Mouse (Mus musculus): ENCODE data around the gene Mns1. TPM values are rescaled to one million over a fixed set of nuclear protein-coding genes. Genes with fewer than 3 reads are reported as not detected.

Mns1 gene
- polyA plus RNA-seq, 1 experiment from 2014 or later, result 6.4 TPM

GRCm38 (mm10) chr9:72488523-72488922, 50.7 kb downstream of the Mns1 start:
- Histone ChIP-seq H3K27ac (replicated peaks) (no peak overlapping the region), H3K27me3 (replicated peaks) (no peaks in the 10 kb centered on the region), H3K4me1 (peaks cover 16% of the 10 kb centered on the region), H3K9me3 (replicated peaks) (no peaks in the 10 kb centered on the region), H3K9ac (replicated peaks) (no peak overlapping the region), H3K4me3 (replicated peaks) (no peak overlapping the region), H3K4me2 (no peak overlapping the region), H3K36me3 (no peaks in the 10 kb centered on the region; the same call in 1 of the 2 replicates)
- ATAC-seq (ENCODE audit: low FRiP score), result no peak

GRCm38 (mm10) chr9:72489131-72489530, 51.3 kb downstream of the Mns1 start:
- no peak overlapping the region for H3K9ac ChIP-seq (replicated peaks)
- no peak overlapping the region for H3K4me3 ChIP-seq (replicated peaks)
- no peak overlapping the region for H3K4me2 ChIP-seq
- H3K27ac ChIP-seq (replicated peaks), result no peak overlapping the region
- no peaks in the 10 kb centered on the region; the same call in 1 of the 2 replicates for H3K36me3 ChIP-seq
- H3K4me1 ChIP-seq, result peaks cover 16% of the 10 kb centered on the region
- 96% methylated on average over 5 of the region's 5 CpGs for WGBS
- no peaks in the 10 kb centered on the region for H3K27me3 ChIP-seq (replicated peaks)
- ATAC-seq (ENCODE audit: low FRiP score), result no peak
- no peaks in the 10 kb centered on the region for H3K9me3 ChIP-seq (replicated peaks)

- under 1% methylated on average over 32 of the region's 32 CpGs for WGBS
- Histone ChIP-seq H3K36me3 (no peaks in the 10 kb centered on the region; the same call in 1 of the 2 replicates), H3K9ac (replicated peaks) (peak overlapping the region; percentile 60), H3K4me1 (peaks cover 16% of the 10 kb centered on the region), H3K4me2 (peak overlapping the region; percentile 79), H3K27ac (replicated peaks) (peak overlapping the region; percentile 87), H3K4me3 (replicated peaks) (peak overlapping the region; percentile 74), H3K27me3 (replicated peaks) (no peaks in the 10 kb centered on the region), H3K9me3 (replicated peaks) (no peaks in the 10 kb centered on the region)
- ATAC-seq (ENCODE audit: low FRiP score), result peak; percentile 95
Measured at GRCm38 (mm10) chr9:72491559-72492193, 53.9 kb downstream of the Mns1 start.

GRCm38 (mm10) chr9:72492194-72492565, 54.4 kb downstream of the Mns1 start, which contains the start of gene Tex9:
TSS of gene Tex9 (minus strand) at chr9:72492212.
- peaks cover 16% of the 10 kb centered on the region for H3K4me1 ChIP-seq
- WGBS, result 7% methylated on average over 6 of the region's 6 CpGs
- H3K4me3 ChIP-seq (replicated peaks), result peak within 1 kb of the TSS; percentile 74
- peak within 1 kb of the TSS; percentile 60 for H3K9ac ChIP-seq (replicated peaks)
- no peaks in the 10 kb centered on the region for H3K9me3 ChIP-seq (replicated peaks)
- no peaks in the 10 kb centered on the region; the same call in 1 of the 2 replicates for H3K36me3 ChIP-seq
- ATAC-seq (ENCODE audit: low FRiP score), result peak; percentile 56; the same call in 1 of the 2 replicates
- H3K27me3 ChIP-seq (replicated peaks), result no peaks in the 10 kb centered on the region
- H3K27ac ChIP-seq (replicated peaks), result peak within 1 kb of the TSS; percentile 87
- H3K4me2 ChIP-seq, result peak within 1 kb of the TSS; percentile 79

GRCm38 (mm10) chr9:72493465-72493864, 55.7 kb downstream of the Mns1 start:
- no peak overlapping the region for H3K4me3 ChIP-seq (replicated peaks)
- H3K4me2 ChIP-seq, result no peak overlapping the region
- no peaks in the 10 kb centered on the region for H3K36me3 ChIP-seq
- no peak overlapping the region for H3K9ac ChIP-seq (replicated peaks)
- peaks cover 16% of the 10 kb centered on the region for H3K4me1 ChIP-seq
- no peaks in the 10 kb centered on the region for H3K27me3 ChIP-seq (replicated peaks)
- no peak for ATAC-seq (ENCODE audit: low FRiP score)
- no peak overlapping the region for H3K27ac ChIP-seq (replicated peaks)
- 93% methylated on average over 2 of the region's 2 CpGs for WGBS
- H3K9me3 ChIP-seq (replicated peaks), result no peaks in the 10 kb centered on the region

GRCm38 (mm10) chr9:72493984-72494685, 56.3 kb downstream of the Mns1 start:
- no peak overlapping the region for H3K4me2 ChIP-seq
- WGBS, result 83% methylated on average over 3 of the region's 3 CpGs
- H3K27me3 ChIP-seq (replicated peaks), result no peaks in the 10 kb centered on the region
- H3K9me3 ChIP-seq (replicated peaks), result no peaks in the 10 kb centered on the region
- H3K36me3 ChIP-seq, result no peaks in the 10 kb centered on the region
- no peak overlapping the region for H3K4me3 ChIP-seq (replicated peaks)
- ATAC-seq (ENCODE audit: low FRiP score), result no peak
- no peak overlapping the region for H3K9ac ChIP-seq (replicated peaks)
- H3K27ac ChIP-seq (replicated peaks), result no peak overlapping the region
- peaks cover 16% of the 10 kb centered on the region for H3K4me1 ChIP-seq

DNA sequence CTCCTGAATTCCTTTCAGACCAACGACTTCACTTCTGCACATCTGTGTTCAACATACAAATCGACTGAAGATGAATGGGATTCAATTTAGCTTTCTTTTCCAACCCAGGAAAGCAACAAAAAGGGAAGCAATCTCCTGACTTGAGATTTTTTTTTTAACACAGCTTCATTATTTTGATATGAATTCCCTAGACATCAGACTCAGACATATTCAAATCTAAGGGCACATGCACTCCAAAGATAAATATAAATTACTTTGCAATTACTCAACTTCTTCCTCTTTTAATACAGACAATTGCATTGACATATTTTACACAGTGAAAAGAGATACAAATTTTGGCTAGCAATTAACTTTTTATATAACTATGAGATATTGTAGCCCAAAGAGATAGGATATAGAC, 58.9 kb downstream of the Mns1 start:
- Histone ChIP-seq H3K4me3 (replicated peaks) (no peak overlapping the region), H3K4me1 (peaks cover 6% of the 10 kb centered on the region), H3K9ac (replicated peaks) (no peak overlapping the region), H3K9me3 (replicated peaks) (no peaks in the 10 kb centered on the region), H3K27me3 (replicated peaks) (no peaks in the 10 kb centered on the region), H3K4me2 (no peak overlapping the region), H3K27ac (replicated peaks) (no peak overlapping the region), H3K36me3 (no peaks in the 10 kb centered on the region)
- 66% methylated on average over 2 of the region's 2 CpGs for WGBS
- no peak for ATAC-seq (ENCODE audit: low FRiP score)

DNA sequence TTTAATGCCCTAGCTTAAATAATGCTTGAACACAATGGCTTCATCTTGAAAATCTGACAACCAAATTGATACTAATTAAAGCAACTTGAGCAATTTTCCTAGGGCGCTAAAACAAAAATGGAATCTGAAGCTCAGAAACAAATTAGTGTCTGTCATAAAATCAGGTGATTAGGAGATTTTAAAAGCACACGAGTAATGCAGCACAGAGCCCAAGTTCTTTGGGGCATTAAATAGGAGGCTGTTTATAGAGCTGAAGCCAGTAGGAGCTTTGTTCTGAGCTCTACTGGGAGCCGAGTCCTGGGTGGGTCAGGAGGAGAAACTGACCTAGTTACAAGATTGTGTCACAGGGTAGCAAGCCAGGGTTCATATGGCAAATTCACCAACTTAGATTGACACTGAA, 59.4 kb downstream of the Mns1 start:
- Histone ChIP-seq H3K27me3 (replicated peaks) (no peaks in the 10 kb centered on the region), H3K4me3 (replicated peaks) (no peak overlapping the region), H3K9me3 (replicated peaks) (no peaks in the 10 kb centered on the region), H3K36me3 (no peaks in the 10 kb centered on the region), H3K4me2 (no peak overlapping the region), H3K4me1 (peaks cover 3% of the 10 kb centered on the region), H3K27ac (replicated peaks) (no peak overlapping the region), H3K9ac (replicated peaks) (no peak overlapping the region)
- WGBS, result 56% methylated on average over 3 of the region's 3 CpGs
- no peak for ATAC-seq (ENCODE audit: low FRiP score)

Small RNAs within 50 kb of the gene (microRNA-seq; reads per million reads assigned to microRNA genes)
- gene Gm28010, result not detected

Other genes with a start within 250 kb of the Mns1 start
- 34.0 and 34.5 TPM in 2 replicates for gene Zfp280d, start 163.2 kb upstream of the Mns1 start, polyA plus RNA-seq (2015; fragmentation: Nextera tagmentation; extraction: Ambion mirVana)
- gene Tex9, start 54.2 kb downstream of the Mns1 start, polyA plus RNA-seq (2015; fragmentation: Nextera tagmentation; extraction: Ambion mirVana), result 26.8 and 36.0 TPM in 2 replicates
- gene Rfx7, start 94.2 kb downstream of the Mns1 start, polyA plus RNA-seq (2015; fragmentation: Nextera tagmentation; extraction: Ambion mirVana), result 13.7 and 14.7 TPM in 2 replicates
- gene Nedd4, start 224.3 kb downstream of the Mns1 start, polyA plus RNA-seq (2015; fragmentation: Nextera tagmentation; extraction: Ambion mirVana), result 375 and 397 TPM in 2 replicates